Mouse (Mus musculus) granulocyte monocyte progenitor cell, adult 5-6 weeks (primary cell): ENCODE measurements around the gene Ppp2r5e. TPM values are rescaled to one million over a fixed set of nuclear protein-coding genes. Genes with fewer than 3 reads are reported as not detected.
"Not testable (repeated sequence)": the region's sequence is repeated elsewhere in the genome, so short reads cannot be mapped to it uniquely, and the experiment has no call there.

Source experiments
- ATAC-seq: replicated peaks from 2 replicates; pipeline ENCODE4 v1.8.0; 2016; ENCODE audit warnings: mild to moderate bottlenecking, moderate TSS enrichment, inconsistent platforms; ENCODE audit not compliant: poor library complexity, severe bottlenecking
- total RNA-seq, 2 experiments: library from RNA; stranded (forward) in 1 of 2; stranded (reverse) in 1 of 2; fragments of 200-712, 200-1000 nt in 1 of 2; fragments of >200 nt in 1 of 2; fragmentation: Nextera tagmentation in 1 of 2; gene quantifications; 2 replicates each; pipeline ENCODE4 v1.2.3; 2014 to 2017

Gene Ppp2r5e
- total RNA-seq, 2 experiments from 2014 or later: 11.2 to 20.9 TPM

DNA sequence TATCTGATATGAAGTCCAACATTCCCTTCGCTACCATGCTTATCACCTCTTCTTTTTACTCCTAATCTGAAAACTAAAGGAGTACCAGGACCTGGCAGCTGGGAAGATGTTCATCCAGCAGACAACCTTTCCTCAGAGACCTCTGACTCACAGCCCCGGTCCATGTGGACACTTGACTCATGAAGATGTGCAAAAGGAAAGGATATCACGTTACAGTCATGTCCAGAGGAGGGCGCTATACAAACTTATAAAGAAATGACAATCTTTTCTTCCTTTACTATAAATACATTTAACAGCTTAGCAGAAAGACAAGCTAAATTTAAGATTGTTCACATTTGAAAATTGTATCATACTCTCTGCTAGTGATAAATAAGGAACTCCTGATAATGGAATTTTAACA lies 143.0 kb downstream of the Ppp2r5e start:
- ATAC-seq: no peak

DNA sequence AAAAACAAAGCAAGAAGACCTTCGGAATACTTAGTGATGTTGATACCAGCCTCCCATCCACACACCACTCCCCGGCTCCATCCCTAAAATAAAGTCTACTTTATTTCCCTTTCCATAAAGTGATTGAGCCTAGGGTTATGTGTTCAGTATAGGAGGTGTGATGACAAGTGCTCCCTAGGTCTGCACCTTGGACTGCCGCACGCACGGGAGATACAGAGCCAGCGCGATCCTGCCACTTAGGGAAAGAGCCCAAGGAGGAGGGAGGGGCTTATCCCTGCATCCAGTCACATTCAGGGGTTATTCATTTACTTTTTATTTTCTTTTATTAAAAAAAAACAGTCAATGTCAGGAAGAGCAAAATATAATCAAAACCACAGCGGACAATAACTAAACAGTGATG lies 145.5 kb downstream of the Ppp2r5e start:
- ATAC-seq: no peak

DNA sequence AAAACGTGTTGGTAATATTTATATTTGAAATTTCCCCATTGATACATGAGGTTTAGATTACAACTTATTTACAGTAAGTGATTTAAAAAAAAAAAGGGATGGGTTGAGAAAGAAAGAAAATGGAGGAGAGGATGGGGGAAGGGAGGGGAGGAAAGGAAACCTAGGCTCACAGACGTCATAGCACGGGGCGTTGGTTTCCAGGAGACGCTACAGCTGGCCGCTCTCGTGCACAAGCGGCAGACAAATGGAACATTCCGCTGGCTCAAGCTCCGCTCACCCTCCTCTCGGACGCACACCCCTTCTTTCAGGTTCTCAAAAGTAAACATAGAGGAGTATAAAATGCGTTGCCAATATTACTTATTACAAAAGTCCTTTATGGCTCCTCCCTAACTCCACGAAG lies 146.0 kb downstream of the Ppp2r5e start:
- ATAC-seq: no peak

DNA sequence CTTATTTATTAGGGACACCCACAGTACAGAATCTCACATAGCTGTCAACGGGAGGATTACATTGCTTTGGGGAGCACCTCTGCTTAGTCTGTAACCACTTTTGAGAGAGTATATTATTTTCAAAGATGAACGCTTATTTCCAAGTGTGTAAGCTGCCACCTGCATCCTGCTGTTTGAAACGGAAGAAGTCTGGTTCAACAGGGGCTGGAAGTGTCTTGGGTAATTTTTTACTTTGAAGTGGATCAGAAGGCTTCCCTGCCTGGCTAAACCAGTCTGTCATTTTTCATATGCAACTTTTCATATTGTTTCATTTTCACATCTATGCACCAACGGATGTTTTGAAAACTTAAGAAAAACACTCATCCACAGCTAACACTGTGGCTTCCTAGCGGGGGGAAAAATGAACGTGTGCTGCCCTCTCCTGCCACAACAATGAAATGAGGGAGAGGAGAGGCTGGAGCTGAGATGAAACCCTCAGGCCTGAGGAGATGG lies 146.5 kb downstream of the Ppp2r5e start:
- peak; percentile 45 for ATAC-seq

DNA sequence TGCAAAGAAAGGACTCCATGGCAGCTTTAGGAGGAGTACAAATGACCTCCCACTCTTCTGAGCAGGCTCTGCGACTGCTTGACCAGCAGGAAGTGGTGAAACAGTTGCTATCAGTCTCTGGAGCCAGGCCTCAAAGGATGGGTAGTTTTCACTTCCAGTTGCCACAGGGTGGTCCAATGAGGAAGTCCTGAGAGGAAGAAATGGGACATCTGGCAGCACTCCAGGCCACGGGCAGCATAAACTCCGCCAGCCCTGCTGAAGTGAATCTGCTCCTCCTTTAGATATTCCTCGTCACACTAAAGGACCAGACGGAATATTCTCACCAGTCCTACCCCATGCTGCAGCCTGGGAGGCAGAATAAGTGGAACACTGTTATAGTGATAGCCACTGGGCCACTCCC lies 147.1 kb downstream of the Ppp2r5e start:
- ATAC-seq: peak; percentile 70

DNA sequence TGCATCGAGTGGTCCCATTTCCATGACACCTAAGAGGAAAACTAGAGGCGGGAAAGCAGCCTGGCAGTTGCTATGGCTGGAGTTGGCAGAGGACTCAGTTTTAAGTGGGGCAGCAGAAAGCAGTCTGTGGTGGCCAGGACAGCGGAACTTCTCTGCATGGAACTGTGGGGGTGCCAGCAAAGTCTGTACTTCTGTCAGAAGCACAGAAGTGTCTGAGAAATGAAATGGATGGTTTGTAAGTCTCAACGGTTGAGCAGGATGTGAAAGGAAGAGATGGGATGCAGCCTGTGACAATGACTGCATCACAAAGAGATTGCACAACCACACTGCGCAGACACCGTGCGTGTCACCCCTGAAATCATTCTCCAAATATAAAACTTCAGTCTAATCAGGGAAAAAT lies 149.8 kb downstream of the Ppp2r5e start:
- ATAC-seq: peak; percentile 53

DNA sequence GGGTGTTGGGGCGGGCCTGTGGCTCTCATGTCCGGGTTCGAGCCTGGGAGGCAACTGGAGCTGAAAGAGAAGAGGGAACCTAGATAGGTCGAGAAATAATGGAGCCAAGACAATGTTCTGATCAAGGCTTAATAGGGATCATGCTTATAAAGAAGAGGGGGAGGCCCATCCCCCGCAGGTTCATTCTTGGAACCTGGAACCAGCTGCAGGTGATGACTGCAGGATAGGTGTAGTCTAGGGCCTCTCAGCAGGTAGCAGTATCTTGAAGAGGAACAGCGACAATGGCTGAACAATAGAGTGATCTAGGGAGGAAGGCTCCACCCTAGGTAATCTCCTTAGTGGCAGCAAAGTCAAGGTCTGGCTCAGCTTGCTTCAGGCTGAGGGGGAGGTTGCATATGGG lies 163.6 kb downstream of the Ppp2r5e start:
- ATAC-seq: not testable (repeated sequence)

DNA sequence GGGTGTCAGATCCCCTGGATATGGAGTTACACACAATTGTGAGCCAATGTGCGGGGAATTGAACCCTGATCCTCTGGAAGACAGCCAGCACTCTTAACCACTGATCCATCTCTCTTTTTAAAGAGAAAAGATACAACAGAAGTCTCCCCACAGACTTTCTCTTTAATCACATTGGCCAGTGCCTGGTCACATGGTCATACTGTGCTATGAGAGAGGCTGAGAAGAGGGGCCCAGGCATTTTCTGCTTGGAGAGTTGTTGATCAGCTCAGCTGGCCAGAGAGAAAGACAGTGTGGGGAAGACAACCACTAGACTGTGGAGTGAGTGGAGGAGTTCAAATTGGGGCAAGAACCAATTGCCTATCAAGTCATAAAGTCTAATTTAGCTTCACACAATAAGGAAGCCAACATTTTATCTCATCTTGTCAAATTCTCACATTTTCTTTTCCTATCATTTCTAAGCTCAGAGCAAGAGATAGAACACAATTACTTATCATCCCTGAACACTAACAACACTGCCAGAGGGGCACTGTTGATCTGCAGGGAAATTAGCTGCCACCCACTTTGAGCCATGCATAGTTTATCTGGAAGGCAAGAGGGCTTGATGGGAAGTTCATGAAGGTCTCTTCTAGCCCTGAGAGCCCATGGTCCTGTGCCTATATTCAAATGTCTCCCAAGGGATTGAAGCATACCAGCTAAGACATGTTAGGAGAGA lies 166.2 kb downstream of the Ppp2r5e start:
- ATAC-seq: no peak

DNA sequence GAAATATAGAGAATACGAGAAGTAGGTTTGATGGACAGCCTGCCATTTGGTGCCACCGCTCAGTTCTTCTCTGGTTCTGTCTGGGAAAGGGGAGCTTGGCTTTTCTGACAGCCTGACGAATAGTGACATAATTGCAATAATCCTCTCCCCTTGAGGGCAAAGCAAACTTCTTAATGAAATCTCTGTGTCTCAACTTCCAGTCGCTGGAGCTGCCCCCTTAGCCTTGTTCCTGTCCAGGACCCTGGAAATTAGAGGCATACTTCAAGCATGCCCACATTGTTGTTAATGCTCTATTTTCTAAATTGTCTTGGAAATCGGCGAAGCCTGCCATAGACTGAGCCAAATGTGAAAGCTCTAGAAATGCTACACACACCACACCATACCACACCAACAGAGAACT lies 167.3 kb downstream of the Ppp2r5e start:
- no peak for ATAC-seq

DNA sequence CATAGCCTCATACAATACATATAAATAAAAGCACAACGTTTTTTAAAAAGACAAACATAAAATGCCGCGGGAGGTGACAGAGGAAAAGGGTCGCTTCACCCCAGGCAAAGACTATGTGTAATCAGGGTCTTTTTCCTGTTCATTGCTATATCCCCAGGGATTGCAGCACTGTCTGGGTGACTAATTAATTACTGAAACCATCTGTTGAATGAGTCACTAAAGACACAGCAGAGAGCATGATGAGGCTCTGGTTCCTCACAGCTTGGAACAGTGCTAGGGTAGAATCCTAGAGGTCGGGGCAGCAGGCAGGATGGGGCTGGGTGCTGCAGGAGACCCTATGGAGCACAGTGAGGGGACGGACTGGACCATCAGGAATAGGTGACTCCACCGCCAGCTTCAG lies 170.2 kb downstream of the Ppp2r5e start:
- ATAC-seq: no peak

DNA sequence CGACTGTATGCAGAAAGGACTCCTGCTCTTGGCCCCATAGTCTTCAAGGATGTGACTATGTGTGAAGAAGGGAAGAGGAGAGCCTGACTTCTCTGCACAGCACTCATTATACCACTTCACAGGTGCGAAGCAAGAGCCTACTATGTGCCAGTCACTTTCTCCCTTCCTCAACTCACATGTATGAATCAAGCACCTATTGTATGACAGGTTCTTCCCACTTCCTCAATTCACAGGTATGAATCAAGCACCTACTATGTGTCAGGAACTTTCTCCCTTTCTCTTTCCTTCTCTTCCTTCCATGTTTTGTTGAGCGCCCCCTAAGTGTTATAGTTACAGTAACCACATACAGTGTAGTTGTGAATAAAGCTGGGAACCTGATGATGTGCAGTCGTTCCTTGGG lies 171.2 kb downstream of the Ppp2r5e start:
- no peak for ATAC-seq

DNA sequence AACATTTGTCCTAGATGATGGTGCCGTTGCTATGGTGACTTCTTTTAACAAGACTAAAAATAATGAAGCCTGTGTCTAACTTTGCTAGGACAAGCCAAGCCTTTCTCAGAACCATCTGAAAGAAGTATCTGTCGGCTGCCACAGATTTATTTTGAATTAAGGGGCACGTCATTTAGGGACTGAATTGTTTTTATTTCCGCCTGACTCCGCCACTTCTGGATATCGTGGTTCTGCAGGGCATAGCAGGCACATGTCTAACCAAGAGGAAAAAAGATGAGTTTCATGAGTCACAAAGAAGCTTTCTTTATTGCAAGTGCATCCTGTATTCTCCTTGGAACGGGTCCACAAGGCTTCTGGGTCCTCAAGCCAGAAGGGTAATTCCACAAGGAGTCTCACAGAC lies 171.7 kb downstream of the Ppp2r5e start:
- ATAC-seq: no peak

DNA sequence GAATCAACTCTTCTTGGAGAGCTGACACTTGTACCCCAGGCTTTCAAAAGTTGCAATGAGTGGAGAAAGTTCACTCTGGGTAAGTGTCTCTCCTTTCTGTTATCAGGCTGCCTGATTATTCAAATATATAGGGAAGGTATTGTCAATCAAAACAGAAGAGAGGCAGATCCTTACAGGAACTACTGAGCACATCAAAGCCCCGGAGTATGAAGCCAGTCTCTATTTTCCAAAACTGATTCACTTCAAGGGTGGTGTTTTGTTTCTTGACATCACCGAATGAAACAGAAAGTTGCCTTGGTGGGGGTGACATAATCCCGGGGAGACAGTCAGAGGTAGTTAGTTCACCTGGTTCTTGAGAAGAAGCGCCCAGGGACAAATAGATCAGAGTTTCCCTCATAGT lies 179.4 kb downstream of the Ppp2r5e start, which contains the start of gene Gphb5:
Gene Gphb5 (minus strand): TSS at position 101 of the 400 bp plus-strand sequence.
- no peak for ATAC-seq

DNA sequence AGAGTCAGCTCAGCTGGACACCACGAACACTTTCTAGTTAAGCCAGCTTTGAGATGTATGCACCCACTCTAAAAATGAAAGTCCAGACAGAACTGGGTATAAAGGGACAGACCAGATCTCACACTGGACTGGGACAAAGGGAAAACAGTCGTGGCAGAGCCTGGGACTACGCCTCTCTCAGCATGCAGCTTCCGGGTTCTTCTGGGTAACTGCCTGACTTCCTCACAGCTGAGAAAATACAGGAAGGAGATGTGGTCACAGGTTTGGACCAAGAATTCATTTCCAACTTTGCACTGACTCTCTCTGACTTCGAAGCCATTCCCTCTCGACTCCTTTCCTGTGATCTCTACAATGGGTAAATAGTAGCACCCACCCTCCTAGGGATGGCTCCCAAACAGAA lies 181.1 kb downstream of the Ppp2r5e start:
- ATAC-seq: peak; percentile 57

DNA sequence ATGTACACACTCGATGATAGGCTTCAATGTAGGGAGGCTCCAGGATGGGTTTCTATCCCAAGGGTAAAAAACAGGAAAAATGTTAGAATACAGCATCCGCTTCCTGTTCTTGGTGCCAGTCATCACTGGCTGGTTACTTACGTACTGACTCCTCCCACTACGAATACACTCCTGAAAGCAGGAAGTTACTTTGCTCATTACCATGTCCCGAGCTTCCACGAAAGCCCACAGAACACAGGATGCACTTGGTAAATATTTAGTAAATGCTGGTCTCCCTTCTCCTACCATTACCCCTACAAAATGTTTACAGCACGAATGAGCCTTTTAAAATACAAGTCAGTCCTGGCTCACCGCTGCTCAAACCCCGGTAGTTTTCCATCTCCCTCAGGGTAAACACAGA lies 183.1 kb downstream of the Ppp2r5e start:
- peak; percentile 91 for ATAC-seq

Other genes with a start within 250 kb of the Ppp2r5e start
- gene Gphb5, start 179.5 kb downstream of the Ppp2r5e start, total RNA-seq (2014; fragmentation: Nextera tagmentation): not detected in 2 replicates
- gene Gphb5, start 179.5 kb downstream of the Ppp2r5e start, total RNA-seq (2017): not detected in 2 replicates
- gene Wdr89, start 73.3 kb upstream of the Ppp2r5e start, total RNA-seq (2014; fragmentation: Nextera tagmentation): 12.7 and 16.5 TPM in 2 replicates
- gene Wdr89, start 73.3 kb upstream of the Ppp2r5e start, total RNA-seq (2017): 22.5 and 38.8 TPM in 2 replicates
- 43.6 and 52.2 TPM in 2 replicates for gene Sgpp1, start 139.5 kb upstream of the Ppp2r5e start, total RNA-seq (2014; fragmentation: Nextera tagmentation)
- 67.0 and 77.4 TPM in 2 replicates for gene Sgpp1, start 139.5 kb upstream of the Ppp2r5e start, total RNA-seq (2017)
- gene Syne2, start 221.9 kb upstream of the Ppp2r5e start, total RNA-seq (2014; fragmentation: Nextera tagmentation): 6.4 and 7.2 TPM in 2 replicates
- gene Syne2, start 221.9 kb upstream of the Ppp2r5e start, total RNA-seq (2017): 6.1 and 9.7 TPM in 2 replicates